Mouse (Mus musculus): ENCODE data around the gene Mcmbp.

DNA sequence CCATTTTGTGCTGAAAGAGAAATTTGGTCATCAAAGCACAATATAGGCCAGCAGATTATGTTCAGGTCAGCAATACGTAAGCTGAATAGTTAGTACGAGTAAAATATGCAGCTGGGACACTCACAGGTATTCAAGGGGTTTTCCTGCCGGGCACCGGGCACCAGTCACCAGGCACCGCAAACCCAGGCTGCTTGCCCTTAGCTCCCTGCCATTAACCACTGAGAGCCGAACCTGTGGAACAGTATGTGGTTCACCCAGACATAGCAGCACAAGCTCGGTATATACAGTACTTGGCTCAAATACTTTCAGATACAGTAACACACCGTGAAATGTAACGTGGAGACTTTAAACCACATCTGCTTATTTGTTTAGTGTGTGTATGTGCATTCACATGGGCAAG, 15.1 kb downstream of the Mcmbp start:
- TF ChIP-seq CTCF (IDR thresholded peaks at IDR 0.05; ENCODE audit: control insufficient read depth, insufficient read depth, insufficient replicate concordance, low read depth, low read length) (no peak), POLR2A (IDR thresholded peaks at IDR 0.05; ENCODE audit: control insufficient read depth, low read depth, low read length) (no peak)
